Mouse (Mus musculus) urinary bladder, adult 18-20 months (tissue): ENCODE results near the gene Zfp940.
A peak's percentile ranks its signal among the peaks of the same experiment; 100 is the strongest.
"Not testable (repeated sequence)": the region's sequence is repeated elsewhere in the genome, so short reads cannot be mapped to it uniquely, and the experiment has no call there.

Experiments used
- DNase-seq, 2 experiments: peaks; one replicate each; pipeline ENCODE4 v3.0.0; 2022; ENCODE audit warnings: low spot score in 2 of 2, mixed read lengths in 2 of 2

The Zfp940 gene

DNA sequence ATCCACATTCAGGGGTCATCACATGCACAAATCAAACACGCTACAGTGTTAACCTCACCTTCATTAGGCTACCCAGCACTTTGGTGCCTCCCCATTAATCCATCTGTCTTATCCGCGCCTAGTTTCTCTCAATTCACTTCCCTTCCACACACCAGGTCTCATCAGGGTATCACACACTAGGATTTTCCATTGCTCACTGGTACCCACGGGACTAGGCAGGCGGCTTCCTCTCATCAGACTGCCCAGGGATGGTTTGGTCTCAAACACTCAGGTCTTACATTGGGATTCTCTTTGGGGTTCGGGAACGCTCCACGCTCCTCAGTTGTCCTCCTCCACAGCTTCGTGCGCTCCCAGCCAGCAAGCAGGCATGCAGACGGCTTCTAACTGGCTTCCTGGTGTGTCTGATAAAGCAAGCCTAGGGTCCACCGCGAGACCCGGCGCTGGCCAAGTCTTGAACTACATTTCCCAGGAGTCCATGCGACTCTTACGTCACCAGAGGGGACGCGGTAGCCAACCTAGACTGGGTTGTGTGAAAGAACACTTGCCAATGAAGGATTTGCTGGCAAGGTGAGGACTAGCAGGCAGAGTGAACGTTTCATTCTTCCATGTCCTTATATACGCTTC, at the start of gene Zfp940:
Zfp940 (minus strand) TSS at position 451 of the 624 bp plus-strand sequence.
- DNase-seq: peak; percentile 72 to 79

DNA sequence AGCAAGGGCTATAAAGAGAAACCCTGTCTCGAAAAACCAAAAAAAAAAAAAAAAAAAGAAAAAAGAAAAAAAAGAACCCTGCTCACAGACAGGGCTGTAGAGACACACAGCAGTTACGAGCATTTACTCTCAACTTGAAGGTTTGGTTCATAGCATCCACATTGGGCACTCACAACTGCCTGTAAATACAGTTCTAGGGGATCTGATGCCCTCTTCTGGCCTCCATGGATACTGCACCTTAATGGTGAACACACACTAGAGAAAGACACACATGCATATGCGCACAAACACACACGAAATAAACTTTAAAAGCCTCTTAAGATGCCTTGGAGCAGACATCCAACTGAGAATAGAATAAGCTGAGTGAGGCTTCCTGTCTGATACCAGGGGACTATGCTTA, 44.9 kb upstream of the Zfp940 start:
- DNase-seq: no peak

DNA sequence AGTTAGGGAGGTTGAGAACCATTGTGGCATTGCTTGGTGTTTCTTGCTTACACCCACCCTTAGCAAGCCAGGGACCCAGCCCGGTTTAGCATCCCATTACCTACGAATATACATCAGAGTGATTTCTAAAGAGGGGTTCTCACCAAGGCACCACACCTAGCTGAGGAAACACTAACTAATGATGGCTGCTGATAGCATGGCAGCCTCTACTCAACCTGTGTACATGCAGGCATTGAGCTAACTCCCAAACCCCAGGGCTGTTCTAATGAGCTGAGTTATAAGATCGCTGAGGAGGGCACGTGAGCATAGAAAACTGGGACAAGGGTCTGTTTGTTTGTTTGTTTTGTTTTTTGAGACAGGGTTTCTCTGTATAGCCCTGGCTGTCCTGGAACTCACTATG, 39.3 kb upstream of the Zfp940 start:
- no peak for DNase-seq

DNA sequence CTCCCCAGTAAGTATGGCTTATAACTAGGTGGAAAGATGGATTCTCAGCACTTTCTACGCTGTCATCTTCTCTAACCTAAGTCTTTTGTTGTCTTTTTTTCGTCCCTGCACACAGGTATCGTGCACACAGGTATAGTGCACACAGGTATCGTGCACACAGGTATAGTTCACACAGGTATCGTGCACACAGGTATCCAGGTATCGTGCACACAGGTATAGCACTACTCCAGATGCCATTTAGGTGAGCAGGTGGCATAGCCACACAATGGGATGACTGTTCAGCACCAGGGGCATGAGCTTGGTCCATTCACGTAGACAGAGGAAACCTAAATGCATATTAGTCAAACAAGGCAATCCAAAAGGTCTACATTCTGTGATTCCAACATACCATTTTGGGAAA, 37.0 kb upstream of the Zfp940 start:
- DNase-seq: no peak

DNA sequence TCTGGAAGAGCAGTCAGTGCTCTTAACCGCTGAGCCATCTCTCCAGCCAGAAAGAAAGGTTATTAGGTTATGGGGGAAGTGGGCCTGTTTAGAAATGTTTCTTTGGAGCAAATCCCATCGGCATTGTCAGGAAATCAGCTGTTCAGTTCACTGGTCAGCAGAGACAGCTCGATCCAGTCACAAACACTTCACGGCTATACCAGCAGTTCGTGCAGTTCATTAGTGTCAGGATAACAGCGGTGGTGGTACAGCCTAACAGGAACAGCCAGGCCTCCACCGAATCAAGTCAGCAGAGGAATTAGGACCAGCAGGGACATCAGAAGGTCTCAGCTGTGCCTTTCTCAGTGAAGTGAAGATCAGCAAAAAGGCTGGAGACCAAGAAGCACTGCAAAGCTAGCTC, 27.4 kb upstream of the Zfp940 start:
- DNase-seq: no peak

DNA sequence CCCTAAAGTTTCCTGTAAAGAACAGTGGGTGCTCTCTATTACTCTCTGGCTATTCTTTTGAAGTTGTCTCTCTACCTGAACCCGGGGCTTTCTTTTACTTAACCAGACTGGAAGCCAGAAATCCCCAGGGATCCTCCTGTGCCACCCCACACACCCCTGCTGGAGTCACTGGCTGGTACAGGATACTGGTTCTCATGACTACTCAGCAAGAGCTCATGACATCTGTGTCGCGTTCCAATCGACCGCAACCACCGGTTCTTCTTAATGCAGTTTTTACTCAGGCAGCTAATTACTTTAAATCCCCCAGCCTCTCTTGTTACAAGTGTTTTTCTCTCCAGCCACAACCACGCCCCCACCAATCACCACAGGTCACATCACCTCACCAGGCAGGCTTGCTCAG, 26.6 kb upstream of the Zfp940 start:
- no peak for DNase-seq

DNA sequence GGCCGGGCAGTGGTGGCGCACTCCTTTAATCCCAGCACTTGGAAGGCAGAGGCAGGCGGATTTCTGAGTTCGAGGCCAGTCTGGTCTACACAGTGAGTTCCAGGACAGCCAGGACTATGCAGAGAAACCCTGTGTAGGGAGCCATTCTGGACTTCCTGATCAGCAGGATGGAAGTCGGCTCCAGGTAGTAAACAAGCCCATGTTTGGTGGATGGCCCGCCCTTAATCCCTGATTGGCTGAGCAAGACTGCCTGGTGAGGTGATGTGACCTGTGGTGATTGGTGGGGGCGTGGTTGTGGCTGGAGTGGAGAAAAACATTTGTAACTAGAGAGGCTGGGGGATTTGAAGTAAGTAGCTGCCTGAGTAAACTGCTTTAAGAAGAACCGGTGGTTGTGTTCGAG, 24.1 kb upstream of the Zfp940 start:
- DNase-seq: not testable (repeated sequence)

DNA sequence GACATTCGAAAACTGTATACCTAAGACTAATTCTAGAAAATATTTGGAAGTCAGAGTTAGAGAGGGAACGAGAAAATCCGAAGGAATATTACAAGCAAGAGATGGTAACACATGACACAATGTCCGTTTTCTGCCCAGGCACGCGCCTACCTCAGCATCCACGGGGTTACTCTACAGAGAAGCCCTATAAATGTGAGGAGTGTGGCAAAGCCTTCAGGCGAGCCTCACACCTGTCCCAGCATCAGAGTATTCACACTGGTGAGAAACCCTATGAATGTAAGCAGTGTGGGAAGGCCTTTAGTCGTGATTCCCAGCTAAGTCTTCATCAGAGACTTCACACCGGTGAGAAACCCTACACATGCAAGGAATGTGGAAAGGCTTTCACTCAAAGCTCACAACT, 20.8 kb upstream of the Zfp940 start:
- DNase-seq: no peak

DNA sequence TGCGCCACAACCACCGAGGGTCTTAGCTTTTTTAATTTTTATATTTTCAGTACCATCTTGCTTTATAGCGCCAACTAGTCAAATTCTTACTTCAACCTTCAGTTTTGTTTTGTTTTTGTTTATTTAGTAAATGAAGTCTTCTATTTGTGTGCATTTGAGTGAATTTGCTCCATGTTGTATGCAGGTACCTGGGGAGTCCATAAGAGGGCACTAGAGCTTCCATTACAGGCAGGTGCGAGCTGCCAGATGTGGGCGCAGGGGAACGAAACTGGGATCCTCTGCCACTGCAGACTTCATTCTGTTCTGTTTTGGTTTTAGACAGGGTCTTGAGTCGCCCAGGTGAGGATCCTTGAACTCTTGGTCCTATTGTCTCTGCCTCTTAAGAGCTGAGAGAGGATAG, 8.2 kb upstream of the Zfp940 start:
- DNase-seq: no peak

DNA sequence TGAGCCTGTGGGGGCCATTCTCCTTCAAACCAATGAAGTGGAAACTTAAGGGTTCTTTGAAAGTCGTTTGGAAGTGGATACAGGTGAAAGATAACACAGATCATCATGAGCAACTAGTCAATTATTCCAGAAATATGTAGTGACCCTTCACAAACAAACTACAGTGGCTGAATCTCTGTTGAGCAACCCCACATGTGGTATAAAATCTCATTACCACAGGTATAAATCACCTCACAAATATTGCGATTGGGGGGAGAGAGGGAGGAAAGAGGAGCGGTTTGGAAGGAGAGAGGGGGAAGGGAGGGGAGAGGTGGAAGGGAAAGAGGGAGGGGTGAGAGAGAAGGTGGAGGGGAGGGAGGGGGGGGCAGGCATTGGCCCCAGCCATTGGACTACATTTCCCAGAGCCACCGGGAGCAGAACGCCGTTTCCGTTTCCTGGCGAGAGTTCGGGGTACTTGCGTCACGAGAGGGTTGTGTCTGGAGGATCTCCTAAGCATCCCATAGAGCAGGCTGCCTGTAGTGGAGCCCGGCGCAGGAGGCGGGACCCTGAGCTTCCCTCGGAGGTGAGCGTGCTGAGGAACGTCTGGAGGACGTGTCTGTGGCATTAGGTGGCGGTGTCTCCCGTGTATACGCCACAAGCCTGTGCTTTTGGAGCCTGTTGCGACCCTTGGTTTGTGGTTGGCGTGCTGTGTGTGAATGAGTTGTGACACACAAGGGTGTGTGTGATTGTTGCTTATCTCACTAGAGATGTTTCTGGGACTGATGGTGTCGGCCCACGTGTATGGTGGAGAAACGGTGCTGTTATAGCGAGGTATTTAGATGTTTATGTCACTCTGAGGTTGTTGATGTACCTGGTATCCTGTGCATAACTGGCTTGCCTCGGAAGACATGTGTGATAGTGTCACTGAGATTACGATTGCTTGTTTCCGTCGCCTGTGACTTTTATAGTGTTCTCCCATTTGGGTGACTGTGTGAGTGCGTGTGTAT, 6.4 kb upstream of the Zfp940 start, which contains the start of gene Zfp420:
Zfp420 (plus strand) TSS at position 448 of the 986 bp plus-strand sequence.
- DNase-seq: peak; percentile 62 to 87

DNA sequence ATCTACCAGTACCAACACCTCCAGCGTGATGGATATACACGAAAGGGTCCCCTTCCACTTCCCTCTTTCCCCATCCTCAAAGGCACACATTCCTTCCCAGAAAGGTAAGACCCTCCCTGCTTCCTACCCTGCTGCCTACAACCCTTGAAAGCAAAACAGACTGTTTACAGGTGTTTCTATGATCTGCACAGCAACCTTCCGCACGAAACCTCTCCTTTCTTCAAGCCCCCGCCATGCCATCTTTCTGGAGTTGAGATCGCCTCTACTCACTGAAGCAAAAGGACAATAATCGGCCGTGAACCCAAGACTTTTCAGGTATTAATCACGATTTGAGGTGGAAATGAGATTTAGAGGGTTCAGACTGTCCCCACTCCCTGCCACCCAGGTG, 644 bp downstream of the Zfp940 start:
- DNase-seq: no peak

DNA sequence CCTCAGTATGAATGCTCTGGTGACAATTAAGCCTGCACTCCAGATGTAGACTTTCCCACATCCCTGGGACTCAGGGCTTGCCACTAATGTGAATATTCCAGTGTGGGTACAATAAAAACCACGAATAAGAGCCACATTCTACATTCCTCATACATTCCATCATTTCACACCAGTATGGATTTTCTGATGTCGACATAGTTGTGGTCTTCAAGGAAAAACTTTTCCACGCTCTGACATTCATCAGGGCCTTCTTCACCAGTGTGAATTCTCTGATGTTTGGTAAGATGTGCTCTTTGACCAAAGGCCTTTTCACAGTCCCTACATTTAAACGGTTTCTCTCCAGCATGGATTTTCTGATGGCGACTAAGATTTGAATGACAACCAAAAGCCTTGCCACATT, 8.9 kb downstream of the Zfp940 start:
- DNase-seq: no peak

DNA sequence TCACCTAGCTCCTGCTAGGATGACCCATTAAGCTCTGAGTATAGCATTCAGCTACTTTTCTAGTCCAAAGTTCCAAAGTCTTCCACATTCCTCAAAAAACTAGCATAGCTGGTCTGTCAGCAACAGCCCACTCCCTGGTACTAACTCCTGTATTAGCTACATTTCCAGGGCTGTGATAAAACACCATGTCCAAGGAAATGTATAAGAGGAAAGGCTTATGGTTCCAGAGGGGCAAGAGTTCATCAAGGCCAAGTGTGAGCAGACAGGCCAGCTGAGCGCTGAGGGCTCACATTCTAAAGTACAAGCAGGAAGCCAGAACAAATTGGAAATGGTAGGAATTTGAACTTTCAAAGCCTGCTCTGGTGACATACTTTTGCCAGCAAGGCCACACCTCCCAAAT, 11.4 kb downstream of the Zfp940 start:
- no peak for DNase-seq

DNA sequence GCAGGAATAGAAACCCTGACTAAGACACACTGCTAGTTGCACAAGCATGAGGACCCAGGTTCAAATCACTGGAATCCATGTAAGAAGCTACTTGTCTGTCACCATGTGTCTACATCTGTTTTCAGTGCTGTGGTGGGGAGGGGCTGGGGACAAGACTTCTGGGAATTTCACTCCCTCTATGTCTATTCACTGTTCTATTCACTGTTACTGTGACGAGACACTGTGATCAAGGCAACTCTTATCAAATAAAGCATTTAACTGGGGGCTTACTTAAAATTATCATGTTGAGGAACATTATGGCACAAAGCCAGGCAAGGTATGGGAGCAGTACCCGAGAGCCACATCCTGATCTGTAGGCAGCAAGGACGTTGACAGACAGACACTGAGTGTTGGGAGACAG, 14.2 kb downstream of the Zfp940 start:
- no peak for DNase-seq

DNA sequence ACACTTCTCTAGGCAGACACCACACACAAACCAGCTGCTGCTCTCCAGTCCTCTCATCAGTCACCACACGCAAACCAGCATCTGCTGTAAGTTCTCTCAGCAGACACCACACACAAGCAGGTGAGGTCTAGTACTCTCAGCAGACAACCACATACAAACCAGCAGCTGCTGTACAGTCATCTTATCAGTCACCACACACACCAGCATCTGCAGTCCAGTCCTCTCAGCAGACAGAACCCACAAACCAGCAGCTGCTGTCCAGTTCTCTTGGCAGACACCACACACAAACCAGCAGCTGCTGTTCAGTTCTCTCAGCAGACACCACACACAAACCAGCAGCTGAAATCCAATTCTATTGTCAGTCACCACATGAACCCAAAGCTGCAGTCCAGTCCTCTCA, 16.7 kb downstream of the Zfp940 start:
- DNase-seq: no peak

DNA sequence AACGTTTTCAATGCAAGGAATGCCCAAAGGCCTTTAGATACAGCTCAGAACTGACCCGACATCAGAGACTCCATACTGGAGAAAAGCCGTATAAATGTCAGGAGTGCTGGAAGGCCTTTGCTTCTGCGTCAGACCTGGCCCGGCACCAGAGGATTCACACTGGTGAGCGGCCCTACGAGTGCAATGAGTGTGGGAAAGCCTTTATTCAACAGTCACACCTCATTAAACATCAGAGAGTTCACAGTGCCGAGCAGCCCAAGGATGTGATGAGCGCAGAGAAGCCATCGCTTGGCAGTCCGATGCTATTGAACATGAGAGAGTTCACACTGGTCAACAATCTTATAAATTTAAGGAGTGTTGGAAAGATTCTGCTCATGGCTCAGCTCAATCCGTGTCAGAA, 23.7 kb downstream of the Zfp940 start:
- no peak for DNase-seq

DNA sequence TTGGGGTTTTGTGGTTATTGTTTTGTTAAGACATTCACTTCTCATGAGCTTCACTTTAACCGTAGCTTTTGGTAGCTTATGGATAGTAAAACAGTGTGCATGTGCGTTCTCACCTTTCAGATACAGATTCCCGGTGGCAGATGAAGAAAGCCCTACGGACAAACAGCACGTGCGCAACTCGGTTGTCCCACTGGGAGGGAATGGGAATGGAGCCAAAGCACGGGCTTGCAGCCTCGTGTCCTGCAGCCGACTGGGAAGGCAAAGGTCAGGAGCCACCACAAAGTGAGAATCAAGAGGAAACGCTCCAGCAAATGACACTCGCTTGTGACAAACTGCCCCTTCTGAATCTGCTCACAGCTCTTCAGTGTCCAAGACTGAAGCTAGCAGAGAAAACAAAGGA, 25.5 kb downstream of the Zfp940 start:
- no peak for DNase-seq

DNA sequence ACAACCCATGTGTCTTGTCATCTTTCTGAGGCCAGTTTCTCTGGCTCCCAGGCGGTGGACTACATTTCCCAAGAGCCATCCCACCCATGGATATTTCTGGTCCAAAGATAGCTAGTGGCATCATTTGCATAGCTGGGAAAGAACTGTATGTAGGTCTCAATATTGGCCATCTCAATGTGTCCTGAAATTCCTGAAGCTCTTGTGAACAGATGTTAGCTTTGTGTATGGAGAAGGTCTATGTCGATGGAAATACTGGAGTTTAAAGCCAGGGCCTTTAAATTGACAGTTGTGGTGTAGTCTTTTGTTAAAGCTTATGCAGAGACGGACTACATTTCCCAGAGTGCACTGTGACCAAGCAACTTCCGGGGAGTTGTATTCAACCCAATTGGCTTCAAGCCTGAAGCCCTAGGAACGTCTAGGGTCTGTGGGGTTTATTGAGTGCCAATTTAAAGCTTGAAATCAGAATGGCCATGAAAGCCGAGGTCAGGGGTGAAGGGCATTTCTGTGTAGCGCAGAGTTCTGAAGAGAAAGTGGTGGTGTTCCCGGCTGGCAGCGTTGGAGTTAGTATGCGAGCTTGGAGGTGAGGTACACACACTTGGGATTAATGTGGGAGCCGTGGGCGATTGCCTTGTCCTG, 34.7 kb downstream of the Zfp940 start:
- DNase-seq: peak; percentile 41 to 48

DNA sequence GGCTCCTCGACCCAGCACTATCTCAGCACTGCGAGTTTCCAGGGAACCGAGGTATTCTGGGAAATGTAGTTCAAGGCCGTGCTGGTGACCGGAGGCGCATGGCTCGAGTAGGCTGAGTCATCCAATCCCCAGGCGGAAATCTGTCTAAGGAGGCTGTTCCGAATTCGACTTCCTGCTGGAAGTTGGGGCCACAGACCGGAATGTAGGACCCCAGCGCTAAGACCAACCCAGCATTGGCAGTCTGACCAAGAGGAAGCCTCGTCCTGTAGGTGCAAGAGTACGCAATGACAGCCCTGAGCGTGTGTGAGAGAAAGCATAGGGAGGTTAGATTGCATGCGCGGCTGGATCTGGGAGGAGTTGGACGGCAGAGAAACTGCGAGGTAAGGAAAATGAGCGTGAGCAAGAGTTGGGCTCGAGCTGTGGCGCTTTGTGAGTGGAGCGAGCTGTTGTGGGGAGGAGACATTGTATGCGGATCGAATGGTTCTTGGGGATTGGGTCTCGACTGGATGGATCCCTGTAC, 37.5 kb downstream of the Zfp940 start, which contains the start of gene Zfp790:
Zfp790 (plus strand) TSS at position 205 of the 520 bp plus-strand sequence.
- DNase-seq: peak; percentile 69 to 85

DNA sequence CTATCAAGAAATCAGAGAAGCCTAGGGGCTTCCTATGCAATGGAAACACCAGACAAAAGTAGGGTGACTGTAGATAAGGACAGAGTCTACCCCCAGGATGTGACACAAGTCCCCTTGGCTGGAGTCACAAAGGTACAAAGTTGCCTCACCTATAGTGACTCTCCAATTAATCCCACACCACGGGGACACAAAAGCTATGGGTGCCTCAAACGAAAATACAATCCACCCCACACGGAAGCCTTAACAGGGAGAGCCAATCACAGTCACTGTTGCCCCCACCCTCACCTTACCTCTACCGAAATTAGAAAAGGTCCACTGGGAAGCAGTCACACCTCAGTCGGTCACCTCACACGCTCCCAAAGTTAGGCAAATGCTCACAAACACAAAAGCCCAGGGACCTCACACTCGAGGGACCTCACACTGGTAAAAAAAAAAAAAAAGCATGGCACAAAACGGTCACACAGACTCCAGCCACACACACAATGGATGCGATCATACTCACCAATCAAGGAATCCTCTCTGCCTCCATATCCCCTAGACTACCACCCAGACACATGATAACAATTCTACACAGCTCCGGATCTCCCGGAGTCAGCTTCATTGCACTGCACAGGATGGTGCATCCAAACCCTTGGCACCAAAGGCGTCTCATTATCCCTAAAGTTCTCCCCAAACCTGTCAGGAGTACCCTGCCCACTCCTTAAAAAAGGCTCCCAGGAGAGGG, 38.2 kb downstream of the Zfp940 start:
- no peak for DNase-seq

DNA sequence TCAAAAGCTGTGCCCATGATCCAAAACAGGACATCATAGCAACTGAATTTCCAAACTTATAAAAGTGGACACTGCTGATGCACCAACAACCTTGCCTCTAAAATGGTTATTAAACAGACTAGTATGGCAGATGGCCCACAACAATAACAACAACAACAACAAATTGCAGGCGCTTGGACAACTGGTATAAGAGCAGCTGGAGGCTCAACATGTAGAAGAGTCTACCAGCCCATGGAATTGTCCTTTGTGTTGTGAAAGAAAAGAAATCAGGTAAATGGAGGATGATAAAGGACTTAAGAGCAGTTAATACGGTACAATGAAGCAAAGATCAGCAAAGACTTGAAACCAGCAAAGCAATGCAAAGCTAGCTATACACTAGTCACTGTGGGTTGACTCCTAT, 39.1 kb downstream of the Zfp940 start:
- DNase-seq: no peak

DNA sequence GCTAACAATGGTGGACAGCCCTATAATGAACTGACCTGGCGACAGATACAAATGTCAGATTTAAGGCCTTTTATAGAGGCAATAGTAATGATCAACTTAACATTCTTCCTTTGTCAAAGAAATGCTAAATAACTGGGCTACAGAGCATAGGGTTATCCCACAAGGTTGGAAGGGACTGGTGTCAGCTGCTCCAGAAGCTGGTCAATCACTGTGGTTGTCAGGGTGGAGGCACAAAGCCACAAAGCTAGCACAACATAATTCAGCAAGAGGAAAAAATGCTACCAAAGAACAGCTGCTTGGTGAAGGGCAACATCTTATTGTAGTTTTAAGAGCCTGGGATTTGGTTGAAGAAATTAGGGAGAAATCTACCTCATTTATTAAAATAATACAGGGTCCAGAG, 41.2 kb downstream of the Zfp940 start:
- no peak for DNase-seq
